Mouse (Mus musculus) hindbrain, embryonic 12.5 days (tissue): ENCODE data around the gene Ifi209. TPM values are rescaled to one million over a fixed set of nuclear protein-coding genes. Genes with fewer than 3 reads are reported as not detected.

Source experiments
- ATAC-seq: fragments of 200-750 bp; cut with Nextera tagmentation; 2 replicates; pipeline ENCODE4 v1.8.0; 2017; ENCODE audit warnings: moderate TSS enrichment; ENCODE audit not compliant: low FRiP score
- H3K27ac ChIP-seq: fragments of 300-500 bp; sonication (generic); 2 replicates; pipeline ENCODE4 v1.5.1; 2016; ENCODE audit warnings: mild to moderate bottlenecking
- H3K27me3 ChIP-seq: fragments of 300-500 bp; sonication (generic); 2 replicates; pipeline ENCODE4 v1.6.1; 2016; ENCODE audit warnings: mild to moderate bottlenecking
- H3K36me3 ChIP-seq: fragments of 300-500 bp; sonication (generic); 2 replicates; pipeline ENCODE4 v1.6.1; 2016; ENCODE audit warnings: mild to moderate bottlenecking
- H3K4me1 ChIP-seq: fragments of 300-500 bp; sonication (generic); 2 replicates; pipeline ENCODE4 v1.6.1; 2016
- H3K4me2 ChIP-seq: fragments of 300-500 bp; sonication (generic); replicated peaks from 2 replicates; pipeline ENCODE4 v1.6.1; 2016; ENCODE audit warnings: mild to moderate bottlenecking
- H3K4me3 ChIP-seq: fragments of 300-500 bp; sonication (generic); 2 replicates; pipeline ENCODE4 v1.5.1; 2016; ENCODE audit warnings: mild to moderate bottlenecking
- H3K9ac ChIP-seq: fragments of 300-500 bp; sonication (generic); 2 replicates; pipeline ENCODE4 v1.6.1; 2016; ENCODE audit warnings: mild to moderate bottlenecking, moderate library complexity
- H3K9me3 ChIP-seq: fragments of 300-500 bp; sonication (generic); replicated peaks from 2 replicates; pipeline ENCODE4 v1.6.1; 2016; ENCODE audit warnings: mild to moderate bottlenecking
- WGBS: fragments of 180-500 bp; shearing (Covaris S2); methylation state at CpG from one replicate; pipeline ENCODE4 v1.1.7; 2016; 5-methylcytosine and 5-hydroxymethylcytosine counted together
- microRNA-seq: library from miRNA; unstranded; fragments of <30 nt; microRNA quantifications from one replicate; pipeline ENCODE4, GENCODE M21; 2017
- polyA plus RNA-seq: library from polyadenylated mRNA; unstranded; fragments of >200 nt; fragmentation: Nextera tagmentation; extraction: Ambion mirVana; gene quantifications from 2 replicates; pipeline ENCODE4 v1.2.1, GENCODE M21; 2016

Gene Ifi209
- polyA plus RNA-seq, 1 experiment from 2014 or later: not detected

DNA sequence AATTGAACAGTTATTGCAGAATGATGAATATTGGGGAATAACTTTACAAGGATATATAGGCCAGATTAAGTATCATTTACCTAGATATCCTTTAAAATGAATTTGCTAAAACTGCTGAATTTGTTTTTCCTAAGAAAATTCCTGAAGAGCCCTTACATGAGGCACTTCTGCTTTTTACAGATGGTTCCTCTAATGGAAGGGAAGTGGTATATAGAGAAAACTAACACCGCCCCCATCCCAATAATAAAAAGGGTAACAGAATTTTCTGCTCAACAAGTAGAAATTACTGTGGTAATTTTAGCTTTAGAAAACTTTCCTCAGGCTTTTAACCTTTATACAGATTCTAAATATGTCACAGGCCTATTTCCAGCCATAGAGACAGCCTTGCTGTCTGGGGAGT lies 63.6 kb downstream of the Ifi209 start:
- Histone ChIP-seq H3K4me3 (no peak overlapping the region), H3K9me3 (no peaks in the 10 kb centered on the region), H3K4me2 (no peak overlapping the region), H3K36me3 (no peaks in the 10 kb centered on the region), H3K27ac (no peak overlapping the region), H3K27me3 (no peaks in the 10 kb centered on the region), H3K4me1 (no peaks in the 10 kb centered on the region), H3K9ac (no peak overlapping the region)
- ATAC-seq: no peak
- WGBS: 88% methylated on average over 1 of the region's 1 CpGs

Small RNA genes within 50 kb of the gene (microRNA-seq; reads per million reads assigned to microRNA genes)
- gene Gm44339: not detected

Other genes with a start within 250 kb of the Ifi209 start
- not detected in 2 replicates for gene Ifi206, start 139.9 kb upstream of the Ifi209 start, polyA plus RNA-seq
- not detected in 2 replicates for gene Ifi214, start 95.0 kb upstream of the Ifi209 start, polyA plus RNA-seq
- gene Ifi213, start 31.6 kb upstream of the Ifi209 start, polyA plus RNA-seq: not detected in 2 replicates
- gene Ifi208, start 42.8 kb downstream of the Ifi209 start, polyA plus RNA-seq: not detected in 2 replicates
- 0.22 and 0.33 TPM in 2 replicates for gene Ifi207, start 110.8 kb downstream of the Ifi209 start, polyA plus RNA-seq
- 0.77 and 1.5 TPM in 2 replicates for gene Ifi204, start 136.0 kb downstream of the Ifi209 start, polyA plus RNA-seq